Mouse (Mus musculus) B cell, adult 2 months (primary cell): ENCODE data around the gene Dmrtb1.

Experiments
- DNase-seq, 2 experiments: peaks; one replicate each; pipeline ENCODE4 v3.0.0; 2022

Gene Dmrtb1

GRCm38 (mm10) chr4:107680311-107681098, 3.5 kb downstream of the Dmrtb1 start:
- no peak for DNase-seq

- DNase-seq: no peak
These were observed 8.4 kb downstream of the Dmrtb1 start for GRCm38 (mm10) chr4:107675645-107676044.

DNA sequence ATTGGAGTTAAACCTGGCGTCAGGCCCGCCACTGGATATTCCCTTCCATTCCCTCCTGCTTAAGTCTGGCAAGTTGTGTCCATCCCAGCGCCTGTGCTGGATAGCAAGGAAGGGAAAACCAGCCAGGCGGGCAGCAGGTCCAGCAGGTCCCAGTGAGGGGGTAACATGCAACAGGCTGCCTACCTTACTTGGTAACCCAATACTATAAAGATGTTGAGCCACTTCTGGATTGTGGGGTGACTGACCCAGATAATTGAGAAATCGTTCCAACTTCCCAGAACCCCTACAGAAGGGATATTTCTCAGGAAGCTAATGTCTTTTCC, 9.7 kb downstream of the Dmrtb1 start:
- DNase-seq: no peak

GRCm38 (mm10) chr4:107673638-107674321, 10.2 kb downstream of the Dmrtb1 start:
- DNase-seq: peak; percentile 77 to 83

- DNase-seq: no peak
These were observed 13.3 kb downstream of the Dmrtb1 start for GRCm38 (mm10) chr4:107670731-107671130.

DNA sequence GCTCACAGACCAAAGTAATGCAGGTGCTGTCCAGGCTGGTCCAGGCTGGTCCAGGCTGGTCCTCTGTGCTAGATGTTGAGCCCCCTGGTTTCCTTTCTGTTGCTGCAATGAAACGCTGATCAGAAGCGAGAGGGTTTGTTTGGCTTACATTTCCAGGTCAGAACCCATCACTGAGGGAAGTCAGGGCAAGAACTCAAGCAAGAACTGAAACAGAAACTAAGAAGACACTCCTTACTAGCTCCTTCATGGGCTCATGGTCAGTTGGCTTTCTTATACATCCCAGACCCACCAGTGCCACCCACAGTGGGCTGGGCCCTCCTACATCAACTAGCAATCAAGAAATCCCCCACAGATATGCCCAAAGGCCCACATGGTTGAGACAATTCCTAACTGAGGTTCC, 15.5 kb downstream of the Dmrtb1 start:
- DNase-seq: no peak

GRCm38 (mm10) chr4:107660649-107661048, 23.4 kb downstream of the Dmrtb1 start:
- DNase-seq: no peak

DNA sequence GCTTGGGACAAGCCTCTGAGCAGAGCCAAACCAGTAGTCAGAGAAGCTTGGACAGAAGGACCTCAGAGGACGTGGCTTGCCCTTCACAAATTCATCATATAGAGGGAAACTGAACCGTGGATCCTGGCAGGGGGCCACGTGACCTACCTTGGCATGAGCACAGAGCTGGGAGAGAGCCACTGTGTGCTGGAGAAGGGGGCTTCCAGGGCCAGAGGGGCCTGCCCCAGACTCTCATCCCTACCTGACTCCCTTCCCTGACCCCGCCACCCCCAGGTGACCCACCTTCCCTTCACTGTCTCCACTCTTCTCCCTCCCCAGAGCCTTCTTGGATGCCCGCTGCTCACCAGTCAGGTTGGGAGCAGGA, 30.8 kb downstream of the Dmrtb1 start:
- DNase-seq: no peak

DNA sequence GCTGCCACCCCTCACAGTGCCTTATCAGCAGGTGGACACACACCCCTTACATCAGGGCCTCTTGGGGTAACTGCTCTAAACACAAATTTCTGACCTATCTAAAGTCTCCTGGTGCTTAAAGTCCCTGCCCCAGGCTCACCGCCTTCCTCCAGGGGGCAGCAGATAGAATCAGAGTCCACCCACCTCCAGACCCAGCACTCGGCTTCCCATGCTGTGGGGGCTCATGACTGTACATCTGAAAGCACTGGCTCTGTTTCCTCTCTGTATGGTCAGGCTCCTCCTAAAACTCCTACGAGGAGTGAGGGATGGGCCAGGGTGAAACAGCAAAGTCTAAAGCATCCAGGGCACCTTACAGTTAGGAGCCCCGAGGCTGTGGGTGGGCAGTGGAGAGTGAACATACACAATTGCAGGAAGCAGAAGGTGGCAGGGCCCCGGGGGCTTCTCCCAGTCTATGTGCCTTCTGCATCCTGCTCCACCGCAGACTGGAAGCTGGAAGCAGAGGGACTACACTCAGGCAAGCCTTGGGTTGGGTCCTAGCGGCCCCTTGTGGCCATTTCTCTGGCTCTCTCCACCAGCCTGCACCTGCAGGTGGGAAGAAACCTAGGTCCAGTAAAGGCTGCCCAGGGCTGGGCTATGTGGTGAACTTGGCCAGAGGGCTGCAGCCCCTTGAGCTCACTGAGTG, 31.3 kb downstream of the Dmrtb1 start:
- DNase-seq: peak; percentile 23 to 33

DNA sequence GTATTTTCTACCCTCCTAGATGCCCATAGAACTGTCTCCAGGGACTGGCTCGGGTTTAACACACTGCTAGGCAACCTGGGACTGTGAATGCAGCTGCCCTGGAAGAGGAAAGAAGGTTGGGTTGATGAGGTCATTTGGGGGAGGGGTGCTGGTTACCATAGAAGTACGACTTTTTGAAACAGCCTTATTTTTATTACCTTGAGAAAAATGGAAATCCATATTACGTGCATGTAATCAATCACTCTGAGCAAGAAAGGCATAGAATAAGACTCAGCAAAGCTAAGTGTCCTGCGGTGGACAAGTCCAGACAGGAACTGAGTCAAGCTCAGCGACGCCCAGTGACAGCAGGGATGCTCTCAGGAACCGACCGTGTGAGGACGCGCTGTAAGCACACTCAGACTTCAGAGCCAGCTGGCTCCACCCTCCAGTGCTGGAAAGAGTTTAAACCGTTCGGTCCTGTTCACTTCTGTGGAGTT, 33.0 kb downstream of the Dmrtb1 start:
- no peak for DNase-seq

DNA sequence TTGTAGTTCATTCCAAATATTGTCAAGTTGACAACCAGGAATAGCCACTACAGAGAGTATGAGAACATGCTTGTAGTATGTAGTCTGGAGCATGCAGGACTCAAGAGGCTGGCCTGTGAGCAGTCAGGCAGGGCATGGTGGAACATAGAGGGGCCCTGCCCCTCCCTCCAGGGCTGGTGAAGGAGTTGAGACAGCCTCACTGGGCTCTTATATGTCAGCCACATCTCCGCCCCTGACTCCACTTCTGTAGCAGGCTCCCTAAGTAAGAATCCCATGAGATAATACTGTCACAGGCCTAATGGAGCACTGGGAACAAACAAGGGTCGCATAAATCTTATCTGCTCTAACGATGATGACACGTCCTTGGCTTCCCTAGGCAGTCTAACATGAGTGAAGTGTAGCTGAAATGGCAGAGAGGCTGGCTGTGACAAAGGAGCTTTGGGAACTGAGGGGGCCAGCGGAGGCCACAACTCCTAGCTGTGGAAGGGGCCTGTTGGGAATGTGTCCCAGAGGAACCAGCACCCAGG, 35.0 kb downstream of the Dmrtb1 start:
- no peak for DNase-seq

GRCm38 (mm10) chr4:107641624-107642023, 42.4 kb downstream of the Dmrtb1 start:
- no peak for DNase-seq

DNA sequence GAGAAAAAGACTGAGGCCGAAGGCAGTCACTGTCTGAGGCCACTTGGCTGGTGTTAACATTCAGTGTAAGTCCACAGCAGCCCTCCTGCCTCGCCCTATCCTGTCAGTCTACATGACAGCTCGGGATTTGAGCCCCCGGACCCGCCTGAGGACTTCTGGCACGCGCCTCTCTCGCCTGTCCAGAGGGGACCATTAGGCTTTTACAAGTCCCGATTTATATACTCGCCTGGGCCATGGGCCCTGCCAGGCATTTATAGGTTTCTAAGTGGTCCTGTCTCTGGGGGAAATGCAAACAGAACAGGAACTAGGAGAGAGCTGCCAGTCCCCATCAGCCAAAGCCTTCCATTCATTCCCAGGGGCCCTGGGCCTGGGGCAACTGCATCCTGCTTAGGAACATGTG, 45.7 kb downstream of the Dmrtb1 start:
- DNase-seq: no peak

DNA sequence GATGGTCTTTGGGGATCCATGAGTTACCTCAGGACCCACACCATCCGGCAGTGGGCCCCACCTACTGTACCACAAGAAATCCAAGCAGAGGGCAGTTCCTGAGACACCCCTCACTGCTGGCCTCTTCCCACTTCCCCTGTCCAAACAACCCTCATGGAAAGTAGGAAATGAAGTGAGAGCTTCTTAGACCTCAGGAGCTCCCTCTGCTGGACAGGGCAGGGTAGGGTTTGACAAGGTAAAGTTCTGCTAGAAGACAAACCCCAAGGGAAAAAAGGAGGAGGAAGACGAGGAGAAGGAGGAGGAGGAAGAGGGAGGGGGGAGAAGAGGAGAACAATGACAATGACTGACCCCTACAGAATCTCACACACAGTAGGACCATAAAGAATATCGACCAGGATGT, 46.4 kb downstream of the Dmrtb1 start:
- DNase-seq: peak; percentile 37 to 45

DNA sequence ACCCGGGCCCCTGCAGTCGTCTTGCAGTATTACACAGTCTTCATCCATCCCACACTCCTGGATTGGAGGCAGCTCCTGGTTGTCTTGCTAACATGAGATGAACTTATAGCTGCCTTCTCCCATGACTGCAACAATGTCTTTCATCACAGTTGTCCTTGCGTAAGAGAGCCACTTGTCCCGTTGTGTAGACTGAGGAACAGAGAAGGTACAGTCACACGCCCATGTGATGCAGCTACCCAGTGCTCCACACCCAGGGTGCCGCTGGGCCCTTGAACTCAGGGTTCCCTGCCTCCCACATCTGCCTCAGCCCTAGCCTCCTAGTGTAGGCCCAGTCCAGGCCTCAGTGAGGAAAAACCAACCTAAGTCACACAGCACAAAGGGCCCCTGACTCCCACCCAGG, 47.9 kb downstream of the Dmrtb1 start:
- DNase-seq: no peak

- no peak for DNase-seq
These were observed 49.4 kb downstream of the Dmrtb1 start for GRCm38 (mm10) chr4:107634631-107635030.

DNA sequence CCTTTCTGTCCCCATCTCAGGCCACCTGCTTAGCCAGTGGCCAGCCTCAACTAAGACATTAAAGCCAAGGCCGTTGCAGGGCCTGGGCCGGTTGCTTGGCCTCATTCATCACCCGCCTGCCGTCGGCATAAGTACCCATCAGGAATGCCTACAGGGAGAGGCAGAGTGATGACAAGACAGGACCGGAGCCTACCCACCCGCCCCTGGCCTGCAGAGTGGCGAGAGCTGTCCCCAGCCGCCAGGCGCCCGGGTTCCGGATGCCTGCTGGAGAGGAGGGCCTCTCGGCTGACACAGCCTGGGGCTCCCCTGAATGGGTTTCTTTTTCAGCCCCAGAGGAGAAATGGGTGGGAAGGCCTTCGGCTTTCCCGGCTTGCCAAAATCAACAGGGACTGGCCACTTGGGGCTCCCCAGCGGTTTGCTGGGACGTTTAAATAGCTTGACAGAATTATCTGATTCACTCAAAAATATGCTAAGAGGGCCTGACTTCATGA, 55.1 kb downstream of the Dmrtb1 start:
- DNase-seq: no peak

GRCm38 (mm10) chr4:107628226-107628625, 55.8 kb downstream of the Dmrtb1 start:
- DNase-seq: no peak
